Mouse (Mus musculus) sigmoid colon, adult 10 weeks (tissue): ENCODE data around the gene Med24. TPM values are rescaled to one million over a fixed set of nuclear protein-coding genes. Genes with fewer than 3 reads are reported as not detected.

Experiments used
- polyA plus RNA-seq: library from polyadenylated mRNA; stranded (reverse); fragments of 350-450 nt; fragmentation: Illumina TruSeq; extraction: RNeasy Lipid Tissue Mini Kit (QIAGEN cat#74804); gene quantifications from one replicate; pipeline ENCODE4 v1.2.3, GENCODE M21; 2014; ENCODE audit warnings: low read depth, low replicate concordance

Med24 gene
- 5.0 TPM for polyA plus RNA-seq

GRCm38 (mm10) chr11:98729119-98729588, at the start of gene Med24:
Gene Med24 (minus strand): TSS chr11:98729435.

GRCm38 (mm10) chr11:98774582-98775347, 45.5 kb upstream of the Med24 start, which contains the start of gene Nr1d1:
Gene Nr1d1 (minus strand): TSS chr11:98775333.

GRCm38 (mm10) chr11:98740393-98741050, 11.3 kb upstream of the Med24 start, which contains the start of gene Thra:
Gene Thra (plus strand): TSS chr11:98740638.

GRCm38 (mm10) chr11:98701213-98701670, 28.0 kb downstream of the Med24 start, which contains the start of gene Csf3:
Gene Csf3 (plus strand): TSS chr11:98701263.

GRCm38 (mm10) chr11:98681786-98682745, 47.2 kb downstream of the Med24 start, which contains the start of gene Psmd3:
Gene Psmd3 (plus strand): TSS chr11:98682554.

GRCm38 (mm10) chr11:98664091-98664490, 65.1 kb downstream of the Med24 start, which contains the start of gene Gsdma:
Gene Gsdma (plus strand): TSS chr11:98664351.

Other genes starting within 250 kb of the Med24 start
- gene Ikzf3, start 183.4 kb downstream of the Med24 start, polyA plus RNA-seq, result 6.2 TPM
- 0.91 TPM for gene Zpbp2, start 178.3 kb downstream of the Med24 start, polyA plus RNA-seq
- 2.4 TPM for gene Ormdl3, start 142.1 kb downstream of the Med24 start, polyA plus RNA-seq
- gene Lrrc3c, start 131.1 kb downstream of the Med24 start, polyA plus RNA-seq, result not detected
- not detected for gene Gm12355, start 103.8 kb downstream of the Med24 start, polyA plus RNA-seq
- not detected for gene Gsdma3, start 103.1 kb downstream of the Med24 start, polyA plus RNA-seq
- not detected for gene Gsdma2, start 82.7 kb downstream of the Med24 start, polyA plus RNA-seq
- gene Gsdma, start 65.1 kb downstream of the Med24 start, polyA plus RNA-seq, result 0.60 TPM
- 12.0 TPM for gene Psmd3, start 46.9 kb downstream of the Med24 start, polyA plus RNA-seq
- gene Csf3, start 28.2 kb downstream of the Med24 start, polyA plus RNA-seq, result not detected
- 5.7 TPM for gene Thra, start 11.2 kb upstream of the Med24 start, polyA plus RNA-seq
- 3.3 TPM for gene Nr1d1, start 45.9 kb upstream of the Med24 start, polyA plus RNA-seq
- 95.5 TPM for gene Msl1, start 66.1 kb upstream of the Med24 start, polyA plus RNA-seq
- gene Casc3, start 75.5 kb upstream of the Med24 start, polyA plus RNA-seq, result 31.6 TPM
- 33.8 TPM for gene Rapgefl1, start 107.3 kb upstream of the Med24 start, polyA plus RNA-seq
- 24.1 TPM for gene Wipf2, start 134.2 kb upstream of the Med24 start, polyA plus RNA-seq
- 2.2 TPM for gene Cdc6, start 178.4 kb upstream of the Med24 start, polyA plus RNA-seq
- gene Rara, start 198.4 kb upstream of the Med24 start, polyA plus RNA-seq, result 1.3 TPM